Mouse (Mus musculus) stomach, embryonic 16.5 days (tissue): Measurements from ENCODE around the gene Ccdc170. TPM values are rescaled to one million over a fixed set of nuclear protein-coding genes. Genes with fewer than 3 reads are reported as not detected.

Source experiments
- ATAC-seq: fragments of 200-750 bp; cut with Nextera tagmentation; 2 replicates; pipeline ENCODE4 v1.8.0; 2017; ENCODE audit warnings: moderate number of reproducible peaks, moderate TSS enrichment; ENCODE audit not compliant: insufficient read depth, low FRiP score
- H3K27ac ChIP-seq: fragments of 300-500 bp; sonication (generic); 2 replicates; pipeline ENCODE4 v1.5.1; 2014; ENCODE audit warnings: low read length
- H3K27me3 ChIP-seq: fragments of 300-500 bp; sonication (generic); 2 replicates; pipeline ENCODE4 v1.6.1; 2014; ENCODE audit warnings: low read length, control low read depth, mixed read lengths; ENCODE audit not compliant: control insufficient read depth, insufficient read depth
- H3K36me3 ChIP-seq: fragments of 300-500 bp; sonication (generic); 2 replicates; pipeline ENCODE4 v1.6.1; 2014; ENCODE audit warnings: low read length; ENCODE audit not compliant: control insufficient read depth, insufficient read depth
- H3K4me1 ChIP-seq: fragments of 300-500 bp; sonication (generic); 2 replicates; pipeline ENCODE4 v1.6.1; 2014; ENCODE audit warnings: low read length, control low read depth, mixed read lengths; ENCODE audit not compliant: control insufficient read depth, insufficient read depth
- H3K4me2 ChIP-seq: fragments of 300-500 bp; sonication (generic); 2 replicates; pipeline ENCODE4 v1.6.1; 2014; ENCODE audit warnings: low read depth, low read length, mixed read lengths
- H3K4me3 ChIP-seq: fragments of 300-500 bp; sonication (generic); replicated peaks from 2 replicates; pipeline ENCODE4 v1.5.1; 2014; ENCODE audit warnings: mild to moderate bottlenecking, low read length
- H3K9ac ChIP-seq: fragments of 300-500 bp; sonication (generic); 2 replicates; pipeline ENCODE4 v1.6.1; 2014; ENCODE audit warnings: low read length
- H3K9me3 ChIP-seq: fragments of 300-500 bp; sonication (generic); replicated peaks from 2 replicates; pipeline ENCODE4 v1.6.1; 2016; ENCODE audit warnings: low read length, control low read depth; ENCODE audit not compliant: control insufficient read depth
- WGBS: fragments of 180-500 bp; shearing (Covaris S2); extraction: QIAGEN DNeasy Blood & Tissue Kit; methylation state at CpG from one replicate; pipeline ENCODE4 v1.1.7; 2014; 5-methylcytosine and 5-hydroxymethylcytosine counted together
- polyA plus RNA-seq: library from polyadenylated mRNA; unstranded; fragments of >200 nt; fragmentation: Nextera tagmentation; extraction: Ambion mirVana; gene quantifications from 2 replicates; pipeline ENCODE4 v1.2.1, GENCODE M21; 2015

Ccdc170 gene
- polyA plus RNA-seq, 1 experiment from 2014 or later: 0.12 TPM

- H3K27ac ChIP-seq: no peak overlapping the region
- H3K9me3 ChIP-seq: no peaks in the 10 kb centered on the region
- no peaks in the 10 kb centered on the region for H3K36me3 ChIP-seq
- no peak overlapping the region for H3K9ac ChIP-seq
- H3K4me3 ChIP-seq: no peak overlapping the region
- no peak overlapping the region for H3K4me2 ChIP-seq
- H3K27me3 ChIP-seq: no peaks in the 10 kb centered on the region
- 77% methylated on average over 8 of the region's 8 CpGs for WGBS
- ATAC-seq: no peak
- no peaks in the 10 kb centered on the region for H3K4me1 ChIP-seq
Observed at GRCm38 (mm10) chr10:4503251-4503650, 20.9 kb downstream of the Ccdc170 start.

- no peak overlapping the region for H3K4me3 ChIP-seq
- H3K27me3 ChIP-seq: no peaks in the 10 kb centered on the region
- no peaks in the 10 kb centered on the region for H3K9me3 ChIP-seq
- H3K36me3 ChIP-seq: no peaks in the 10 kb centered on the region
- WGBS: 70% methylated on average over 9 of the region's 9 CpGs
- no peak for ATAC-seq
- H3K9ac ChIP-seq: no peak overlapping the region
- H3K27ac ChIP-seq: no peak overlapping the region
- H3K4me2 ChIP-seq: no peak overlapping the region
- H3K4me1 ChIP-seq: no peaks in the 10 kb centered on the region
Observed at GRCm38 (mm10) chr10:4512725-4513124, 30.4 kb downstream of the Ccdc170 start.

GRCm38 (mm10) chr10:4517614-4518013, 35.3 kb downstream of the Ccdc170 start:
- Histone ChIP-seq H3K9ac (no peak overlapping the region), H3K4me1 (no peaks in the 10 kb centered on the region), H3K27ac (no peak overlapping the region), H3K36me3 (no peaks in the 10 kb centered on the region), H3K4me2 (no peak overlapping the region), H3K27me3 (no peaks in the 10 kb centered on the region), H3K4me3 (no peak overlapping the region), H3K9me3 (no peaks in the 10 kb centered on the region)
- 87% methylated on average over 2 of the region's 2 CpGs for WGBS
- ATAC-seq: no peak

GRCm38 (mm10) chr10:4519645-4520044, 37.3 kb downstream of the Ccdc170 start:
- ATAC-seq: no peak
- 87% methylated on average over 3 of the region's 3 CpGs for WGBS
- H3K36me3 ChIP-seq: no peaks in the 10 kb centered on the region
- H3K9ac ChIP-seq: no peak overlapping the region
- H3K9me3 ChIP-seq: no peaks in the 10 kb centered on the region
- H3K4me3 ChIP-seq: no peak overlapping the region
- no peaks in the 10 kb centered on the region for H3K4me1 ChIP-seq
- H3K4me2 ChIP-seq: no peak overlapping the region
- no peak overlapping the region for H3K27ac ChIP-seq
- no peaks in the 10 kb centered on the region for H3K27me3 ChIP-seq

- no peak overlapping the region for H3K4me2 ChIP-seq
- H3K9me3 ChIP-seq: no peaks in the 10 kb centered on the region
- no peak for ATAC-seq
- 55% methylated on average over 6 of the region's 6 CpGs for WGBS
- no peak overlapping the region for H3K4me3 ChIP-seq
- no peak overlapping the region for H3K27ac ChIP-seq
- no peaks in the 10 kb centered on the region for H3K4me1 ChIP-seq
- H3K36me3 ChIP-seq: no peaks in the 10 kb centered on the region
- H3K9ac ChIP-seq: no peak overlapping the region
- no peaks in the 10 kb centered on the region for H3K27me3 ChIP-seq
Observed at GRCm38 (mm10) chr10:4520394-4521102, 38.2 kb downstream of the Ccdc170 start.

- H3K4me3 ChIP-seq: no peak overlapping the region
- H3K9me3 ChIP-seq: no peaks in the 10 kb centered on the region
- no peak overlapping the region for H3K9ac ChIP-seq
- no peak overlapping the region for H3K4me2 ChIP-seq
- ATAC-seq: no peak
- H3K36me3 ChIP-seq: no peaks in the 10 kb centered on the region
- no peaks in the 10 kb centered on the region for H3K4me1 ChIP-seq
- no peak overlapping the region for H3K27ac ChIP-seq
- WGBS: 94% methylated on average over 3 of the region's 3 CpGs
- H3K27me3 ChIP-seq: no peaks in the 10 kb centered on the region
Observed at GRCm38 (mm10) chr10:4522116-4522515, 39.8 kb downstream of the Ccdc170 start.

- Histone ChIP-seq H3K9ac (no peak overlapping the region), H3K4me2 (no peak overlapping the region), H3K9me3 (no peaks in the 10 kb centered on the region), H3K27ac (no peak overlapping the region), H3K36me3 (no peaks in the 10 kb centered on the region), H3K4me3 (no peak overlapping the region), H3K27me3 (no peaks in the 10 kb centered on the region), H3K4me1 (no peaks in the 10 kb centered on the region)
- no peak for ATAC-seq
- WGBS: 62% methylated on average over 4 of the region's 4 CpGs
Observed at GRCm38 (mm10) chr10:4523078-4523477, 40.8 kb downstream of the Ccdc170 start.

- Histone ChIP-seq H3K36me3 (no peaks in the 10 kb centered on the region), H3K27ac (no peak overlapping the region), H3K27me3 (no peaks in the 10 kb centered on the region), H3K9ac (no peak overlapping the region), H3K4me2 (no peak overlapping the region), H3K4me1 (no peaks in the 10 kb centered on the region), H3K4me3 (no peak overlapping the region), H3K9me3 (no peaks in the 10 kb centered on the region)
- 63% methylated on average over 7 of the region's 7 CpGs for WGBS
- no peak for ATAC-seq
Observed at GRCm38 (mm10) chr10:4528043-4528442, 45.7 kb downstream of the Ccdc170 start.

GRCm38 (mm10) chr10:4530638-4531235, 48.4 kb downstream of the Ccdc170 start:
- Histone ChIP-seq H3K4me1 (no peaks in the 10 kb centered on the region), H3K4me3 (no peak overlapping the region), H3K9ac (no peak overlapping the region), H3K27ac (no peak overlapping the region), H3K9me3 (no peaks in the 10 kb centered on the region), H3K27me3 (no peaks in the 10 kb centered on the region), H3K36me3 (no peaks in the 10 kb centered on the region), H3K4me2 (no peak overlapping the region)
- no peak for ATAC-seq
- 69% methylated on average over 9 of the region's 9 CpGs for WGBS
